Mouse (Mus musculus): ENCODE data around the gene Timd4. TPM values are rescaled to one million over a fixed set of nuclear protein-coding genes. Genes with fewer than 3 reads are reported as not detected.
A peak's percentile ranks its signal among the peaks of the same experiment; 100 is the strongest.

Timd4 gene
- not detected in 2 replicates for polyA plus RNA-seq (2016; fragmentation: Nextera tagmentation; extraction: Ambion mirVana)

- WGBS = 95% methylated on average over 5 of the region's 5 CpGs
Measured at GRCm38 (mm10) chr11:46810511-46810910, at the start of gene Timd4. Gene Timd4 (plus strand): TSS chr11:46810800.

GRCm38 (mm10) chr11:46776879-46777278 is 33.7 kb upstream of the Timd4 start:
- Histone ChIP-seq H3K27me3 (replicated peaks) (no peaks in the 10 kb centered on the region), H3K4me1 (no peaks in the 10 kb centered on the region), H3K9me3 (no peaks in the 10 kb centered on the region), H3K4me3 (no peak overlapping the region), H3K27ac (no peak overlapping the region), H3K9ac (no peak overlapping the region), H3K36me3 (no peaks in the 10 kb centered on the region), H3K4me2 (replicated peaks) (no peak overlapping the region)
- WGBS = 79% methylated on average over 3 of the region's 3 CpGs
- no peak for ATAC-seq (ENCODE audit: low FRiP score, low read depth)

More at GRCm38 (mm10) chr11:46810511-46810910, at the start of gene Timd4:
- Histone ChIP-seq H3K4me1 (no peaks in the 10 kb centered on the region), H3K36me3 (no peaks in the 10 kb centered on the region), H3K27me3 (replicated peaks) (no peaks in the 10 kb centered on the region), H3K9me3 (no peaks in the 10 kb centered on the region), H3K4me2 (replicated peaks) (no peak within 1 kb of the TSS), H3K9ac (no peak within 1 kb of the TSS), H3K27ac (no peak within 1 kb of the TSS), H3K4me3 (no peak within 1 kb of the TSS)
- no peak for ATAC-seq (ENCODE audit: low FRiP score, low read depth)

GRCm38 (mm10) chr11:46779811-46780210 is 30.8 kb upstream of the Timd4 start:
- Histone ChIP-seq H3K9ac (no peak overlapping the region), H3K9me3 (no peaks in the 10 kb centered on the region), H3K4me1 (no peaks in the 10 kb centered on the region), H3K27ac (no peak overlapping the region), H3K4me2 (replicated peaks) (no peak overlapping the region), H3K36me3 (no peaks in the 10 kb centered on the region), H3K27me3 (replicated peaks) (no peaks in the 10 kb centered on the region), H3K4me3 (no peak overlapping the region)
- no peak for ATAC-seq (ENCODE audit: low FRiP score, low read depth)
- WGBS = 89% methylated on average over 2 of the region's 2 CpGs

GRCm38 (mm10) chr11:46804440-46804839 is 6.2 kb upstream of the Timd4 start:
- 90% methylated on average over 2 of the region's 2 CpGs for WGBS
- Histone ChIP-seq H3K4me2 (replicated peaks) (no peak overlapping the region), H3K27ac (no peak overlapping the region), H3K9ac (no peak overlapping the region), H3K4me1 (no peaks in the 10 kb centered on the region), H3K4me3 (no peak overlapping the region), H3K36me3 (no peaks in the 10 kb centered on the region), H3K27me3 (replicated peaks) (no peaks in the 10 kb centered on the region), H3K9me3 (no peaks in the 10 kb centered on the region)
- ATAC-seq (ENCODE audit: low FRiP score, low read depth) = no peak

- H3K4me3 ChIP-seq = no peak overlapping the region
- WGBS = 88% methylated on average over 5 of the region's 5 CpGs
- H3K9ac ChIP-seq = no peak overlapping the region
- H3K36me3 ChIP-seq = no peaks in the 10 kb centered on the region
- ATAC-seq (ENCODE audit: low FRiP score, low read depth) = no peak
- H3K4me1 ChIP-seq = no peaks in the 10 kb centered on the region
- H3K27ac ChIP-seq = no peak overlapping the region
- H3K4me2 ChIP-seq (replicated peaks) = no peak overlapping the region
- no peaks in the 10 kb centered on the region for H3K27me3 ChIP-seq (replicated peaks)
- no peaks in the 10 kb centered on the region for H3K9me3 ChIP-seq
Measured at GRCm38 (mm10) chr11:46817692-46818091, 7.1 kb downstream of the Timd4 start.

- H3K9me3 ChIP-seq = no peaks in the 10 kb centered on the region
- no peaks in the 10 kb centered on the region for H3K27me3 ChIP-seq (replicated peaks)
- no peak overlapping the region for H3K27ac ChIP-seq
- no peaks in the 10 kb centered on the region for H3K36me3 ChIP-seq
- ATAC-seq (ENCODE audit: low FRiP score, low read depth) = no peak
- H3K4me2 ChIP-seq (replicated peaks) = no peak overlapping the region
- WGBS = 81% methylated on average over 4 of the region's 4 CpGs
- H3K9ac ChIP-seq = no peak overlapping the region
- no peak overlapping the region for H3K4me3 ChIP-seq
- no peaks in the 10 kb centered on the region for H3K4me1 ChIP-seq
Measured at GRCm38 (mm10) chr11:46819930-46820329, 9.3 kb downstream of the Timd4 start.

- ATAC-seq (ENCODE audit: low FRiP score, low read depth) = no peak
- Histone ChIP-seq H3K9me3 (no peaks in the 10 kb centered on the region), H3K4me3 (no peak overlapping the region), H3K36me3 (no peaks in the 10 kb centered on the region), H3K27ac (no peak overlapping the region), H3K27me3 (replicated peaks) (no peaks in the 10 kb centered on the region), H3K9ac (no peak overlapping the region), H3K4me2 (replicated peaks) (no peak overlapping the region), H3K4me1 (no peaks in the 10 kb centered on the region)
- 79% methylated on average over 2 of the region's 2 CpGs for WGBS
Measured at GRCm38 (mm10) chr11:46830348-46830747, 19.7 kb downstream of the Timd4 start.

GRCm38 (mm10) chr11:46835080-46835479 is 24.5 kb downstream of the Timd4 start:
- H3K36me3 ChIP-seq = no peaks in the 10 kb centered on the region
- no peaks in the 10 kb centered on the region for H3K9me3 ChIP-seq
- 83% methylated on average over 1 of the region's 1 CpGs for WGBS
- H3K4me2 ChIP-seq (replicated peaks) = no peak overlapping the region
- no peak for ATAC-seq (ENCODE audit: low FRiP score, low read depth)
- H3K27me3 ChIP-seq (replicated peaks) = no peaks in the 10 kb centered on the region
- no peaks in the 10 kb centered on the region for H3K4me1 ChIP-seq
- H3K9ac ChIP-seq = no peak overlapping the region
- no peak overlapping the region for H3K27ac ChIP-seq
- no peak overlapping the region for H3K4me3 ChIP-seq

- H3K36me3 ChIP-seq = no peaks in the 10 kb centered on the region
- H3K4me2 ChIP-seq (replicated peaks) = no peak overlapping the region
- no peaks in the 10 kb centered on the region for H3K27me3 ChIP-seq (replicated peaks)
- no peak overlapping the region for H3K4me3 ChIP-seq
- WGBS = 66% methylated on average over 2 of the region's 2 CpGs
- no peaks in the 10 kb centered on the region for H3K4me1 ChIP-seq
- H3K9me3 ChIP-seq = no peaks in the 10 kb centered on the region
- no peak overlapping the region for H3K27ac ChIP-seq
- no peak for ATAC-seq (ENCODE audit: low FRiP score, low read depth)
- no peak overlapping the region for H3K9ac ChIP-seq
Measured at GRCm38 (mm10) chr11:46842015-46842726, 31.6 kb downstream of the Timd4 start.

GRCm38 (mm10) chr11:46846661-46847060 is 36.1 kb downstream of the Timd4 start:
- H3K27me3 ChIP-seq (replicated peaks) = no peaks in the 10 kb centered on the region
- no peaks in the 10 kb centered on the region for H3K36me3 ChIP-seq
- no peak overlapping the region for H3K27ac ChIP-seq
- H3K9ac ChIP-seq = no peak overlapping the region
- H3K4me3 ChIP-seq = no peak overlapping the region
- no peak overlapping the region for H3K4me2 ChIP-seq (replicated peaks)
- WGBS = 47% methylated on average over 1 of the region's 1 CpGs
- peaks cover 6% of the 10 kb centered on the region; the same call in 1 of the 2 replicates for H3K4me1 ChIP-seq
- no peaks in the 10 kb centered on the region for H3K9me3 ChIP-seq
- no peak for ATAC-seq (ENCODE audit: low FRiP score, low read depth)

GRCm38 (mm10) chr11:46847827-46848220 is 37.2 kb downstream of the Timd4 start:
- Histone ChIP-seq H3K4me2 (replicated peaks) (no peak overlapping the region), H3K4me1 (peaks cover 6% of the 10 kb centered on the region; the same call in 1 of the 2 replicates), H3K9ac (no peak overlapping the region), H3K27me3 (replicated peaks) (no peaks in the 10 kb centered on the region), H3K4me3 (no peak overlapping the region), H3K27ac (no peak overlapping the region), H3K9me3 (no peaks in the 10 kb centered on the region), H3K36me3 (no peaks in the 10 kb centered on the region)
- WGBS = 41% methylated on average over 3 of the region's 3 CpGs
- no peak for ATAC-seq (ENCODE audit: low FRiP score, low read depth)

- Histone ChIP-seq H3K4me1 (peaks cover 6% of the 10 kb centered on the region; the same call in 1 of the 2 replicates), H3K27ac (no peak overlapping the region), H3K4me2 (replicated peaks) (no peak overlapping the region), H3K4me3 (no peak overlapping the region), H3K9ac (no peak overlapping the region), H3K27me3 (replicated peaks) (no peaks in the 10 kb centered on the region), H3K36me3 (no peaks in the 10 kb centered on the region), H3K9me3 (no peaks in the 10 kb centered on the region)
- peak; percentile 58 for ATAC-seq (ENCODE audit: low FRiP score, low read depth)
- 28% methylated on average over 8 of the region's 8 CpGs for WGBS
Measured at GRCm38 (mm10) chr11:46848221-46848971, 37.8 kb downstream of the Timd4 start.
